Mouse (Mus musculus) embryo, embryonic 9.5 days (tissue): Measurements from ENCODE around the gene 4930562C15Rik.

Source experiments
- DNase-seq: peaks from one replicate; pipeline ENCODE4 v3.0.0-alpha.2; 2017; ENCODE audit errors: extremely low spot score

4930562C15Rik gene

GRCm38 (mm10) chr16:4861392-4861791, 26.2 kb downstream of the 4930562C15Rik start:
- DNase-seq: no peak

DNA sequence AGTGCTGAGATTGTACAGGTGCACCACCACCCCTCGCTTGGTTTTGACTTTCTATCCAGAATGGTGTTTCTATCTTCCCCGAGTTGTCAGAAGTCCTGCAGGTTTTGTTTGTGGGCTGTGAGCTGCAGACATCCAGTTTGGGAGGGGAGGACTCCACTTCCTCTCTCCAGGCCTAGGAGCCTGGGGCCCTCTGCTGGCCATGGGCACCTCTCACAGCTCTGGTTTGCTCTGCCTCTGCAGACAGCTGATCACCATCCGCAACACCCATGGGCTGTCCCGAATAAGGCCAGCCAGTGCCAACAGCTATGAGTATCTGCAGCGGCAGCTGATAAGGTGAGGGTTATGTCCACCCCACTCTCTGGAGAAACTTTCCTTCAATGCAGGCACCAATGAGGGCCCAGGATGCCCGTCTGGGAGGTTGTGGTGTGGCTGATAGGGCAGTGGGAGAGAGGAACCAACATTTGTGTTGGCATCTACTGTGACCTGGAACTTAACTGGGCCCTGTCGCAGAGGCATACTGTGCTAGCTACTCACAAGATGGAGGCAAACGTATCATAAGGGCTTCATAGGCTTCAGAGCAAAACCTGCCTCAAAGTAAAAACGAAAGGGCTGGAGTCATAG, 27.8 kb downstream of the 4930562C15Rik start:
- DNase-seq: peak; percentile 44

GRCm38 (mm10) chr16:4863742-4864141, 28.5 kb downstream of the 4930562C15Rik start:
- no peak for DNase-seq

- no peak for DNase-seq
These were observed 31.0 kb downstream of the 4930562C15Rik start for GRCm38 (mm10) chr16:4866101-4866695.

DNA sequence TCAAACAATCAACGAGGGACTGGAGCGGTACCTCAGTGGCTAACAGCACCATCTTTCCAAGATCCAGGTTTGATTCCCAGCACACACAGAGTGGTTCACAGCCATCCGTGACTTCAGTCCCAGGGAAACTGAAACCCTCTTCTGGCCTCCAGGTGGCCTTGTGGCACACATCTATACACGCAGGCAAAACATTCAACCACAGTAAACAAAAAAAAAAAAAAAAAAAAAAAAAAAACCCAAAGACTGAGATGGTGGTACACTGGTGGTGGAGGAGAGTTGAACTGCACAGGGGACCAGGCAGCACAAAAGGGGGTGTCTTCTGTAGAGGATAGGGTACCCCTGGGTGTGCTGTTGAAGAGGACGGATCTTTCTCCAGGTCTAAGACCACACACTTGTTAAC, 35.3 kb downstream of the 4930562C15Rik start:
- no peak for DNase-seq

- no peak for DNase-seq
These were observed 36.7 kb downstream of the 4930562C15Rik start for GRCm38 (mm10) chr16:4871926-4872325.

GRCm38 (mm10) chr16:4875198-4876032, 40.2 kb downstream of the 4930562C15Rik start:
- DNase-seq: no peak

- no peak for DNase-seq
These were observed 40.9 kb downstream of the 4930562C15Rik start for GRCm38 (mm10) chr16:4876033-4876680.

- no peak for DNase-seq
These were observed 42.0 kb downstream of the 4930562C15Rik start for GRCm38 (mm10) chr16:4877195-4877594.

- DNase-seq: no peak
These were observed 42.5 kb downstream of the 4930562C15Rik start for GRCm38 (mm10) chr16:4877701-4878100.

DNA sequence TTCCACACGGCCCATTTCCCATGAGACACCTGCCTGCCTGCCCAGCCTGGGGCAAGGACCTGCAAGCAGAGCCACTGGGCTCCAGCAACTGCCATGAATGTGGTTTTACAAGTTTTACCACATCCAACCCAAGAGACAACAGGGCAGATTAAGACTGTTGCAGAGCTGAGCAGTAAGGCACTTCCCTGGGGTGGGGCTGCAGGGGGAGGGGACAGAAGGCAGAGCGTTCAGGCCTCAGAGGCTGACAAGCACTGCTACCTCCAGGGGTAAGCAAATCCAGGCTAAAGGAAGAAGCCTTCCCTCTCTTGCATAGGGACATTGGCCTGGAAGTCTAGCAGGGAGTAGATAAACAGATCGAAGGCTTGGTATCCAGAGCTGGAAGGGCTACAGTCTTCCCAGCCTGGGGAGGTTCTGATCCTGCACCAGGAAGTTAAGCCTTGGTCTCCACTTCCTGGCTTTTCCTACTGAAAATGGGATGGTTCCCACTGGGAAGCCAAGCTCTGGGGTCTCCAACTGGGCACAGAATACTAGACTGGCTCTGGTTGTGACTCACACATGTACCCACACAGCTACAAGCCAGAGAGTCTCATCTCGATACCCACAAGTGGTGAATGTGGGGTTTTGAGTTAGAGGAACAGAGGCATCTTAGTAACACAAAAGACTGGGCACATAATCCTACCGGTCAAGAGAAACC, 43.1 kb downstream of the 4930562C15Rik start:
- DNase-seq: peak; percentile 23

GRCm38 (mm10) chr16:4879101-4879707, 44.0 kb downstream of the 4930562C15Rik start:
- DNase-seq: no peak

DNA sequence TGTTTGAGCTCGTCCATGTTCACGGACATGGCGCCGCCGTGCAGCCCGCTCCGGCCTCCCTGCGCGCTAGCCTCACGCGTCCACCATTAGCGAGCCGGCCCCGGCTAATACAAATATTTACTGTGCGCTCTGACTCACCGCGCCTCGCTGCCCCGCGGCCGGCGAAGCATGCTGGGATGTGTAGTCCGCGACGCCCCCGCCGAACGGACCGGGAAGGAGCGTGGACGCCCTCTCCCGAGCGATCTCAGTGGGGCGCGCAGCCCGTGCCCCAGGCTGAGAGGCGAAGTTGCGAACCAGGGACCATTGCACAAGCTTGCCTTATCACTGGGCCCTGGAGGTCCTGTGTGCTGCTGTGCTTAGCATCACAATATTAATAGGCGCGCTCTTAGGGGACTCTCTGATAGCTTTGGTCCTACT, 44.5 kb downstream of the 4930562C15Rik start:
- DNase-seq: peak; percentile 89

DNA sequence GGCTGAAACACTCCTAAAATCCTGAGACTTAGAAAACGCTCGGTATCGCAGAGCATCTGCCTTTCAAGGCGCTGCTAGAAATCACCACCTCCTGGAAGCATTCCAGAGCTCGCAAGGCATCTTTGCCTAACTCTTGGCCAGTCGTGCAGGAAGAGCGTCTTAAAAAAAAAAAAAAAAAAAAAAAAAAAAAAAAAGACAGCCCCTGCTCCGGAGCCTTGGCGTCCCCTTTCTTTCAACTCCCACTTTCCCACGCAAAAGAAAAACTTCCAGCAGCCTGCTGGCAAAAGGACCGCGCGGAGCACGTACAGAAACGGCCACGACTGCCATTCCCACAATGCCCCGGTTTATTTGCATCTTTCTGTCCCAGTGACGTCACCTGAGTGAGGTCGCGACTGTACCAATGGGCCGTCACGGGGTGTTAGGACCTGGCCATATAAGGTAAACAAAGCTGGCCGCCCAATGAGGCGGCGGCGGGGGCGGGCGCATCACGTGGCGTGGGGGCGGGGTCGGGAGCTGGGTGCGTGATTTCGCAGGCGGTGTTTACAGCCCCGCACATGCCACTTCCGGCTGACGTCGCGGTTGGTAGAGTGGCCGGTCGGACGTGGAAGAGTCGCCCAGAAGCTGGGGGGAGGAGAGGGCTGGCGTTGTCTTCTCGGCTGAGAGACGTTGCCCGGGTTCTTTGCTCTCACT, 45.1 kb downstream of the 4930562C15Rik start, which contains the start of gene Ubald1:
Ubald1 (minus strand) TSS at position 180 of the 690 bp plus-strand sequence.
- peak; percentile 99 for DNase-seq

DNA sequence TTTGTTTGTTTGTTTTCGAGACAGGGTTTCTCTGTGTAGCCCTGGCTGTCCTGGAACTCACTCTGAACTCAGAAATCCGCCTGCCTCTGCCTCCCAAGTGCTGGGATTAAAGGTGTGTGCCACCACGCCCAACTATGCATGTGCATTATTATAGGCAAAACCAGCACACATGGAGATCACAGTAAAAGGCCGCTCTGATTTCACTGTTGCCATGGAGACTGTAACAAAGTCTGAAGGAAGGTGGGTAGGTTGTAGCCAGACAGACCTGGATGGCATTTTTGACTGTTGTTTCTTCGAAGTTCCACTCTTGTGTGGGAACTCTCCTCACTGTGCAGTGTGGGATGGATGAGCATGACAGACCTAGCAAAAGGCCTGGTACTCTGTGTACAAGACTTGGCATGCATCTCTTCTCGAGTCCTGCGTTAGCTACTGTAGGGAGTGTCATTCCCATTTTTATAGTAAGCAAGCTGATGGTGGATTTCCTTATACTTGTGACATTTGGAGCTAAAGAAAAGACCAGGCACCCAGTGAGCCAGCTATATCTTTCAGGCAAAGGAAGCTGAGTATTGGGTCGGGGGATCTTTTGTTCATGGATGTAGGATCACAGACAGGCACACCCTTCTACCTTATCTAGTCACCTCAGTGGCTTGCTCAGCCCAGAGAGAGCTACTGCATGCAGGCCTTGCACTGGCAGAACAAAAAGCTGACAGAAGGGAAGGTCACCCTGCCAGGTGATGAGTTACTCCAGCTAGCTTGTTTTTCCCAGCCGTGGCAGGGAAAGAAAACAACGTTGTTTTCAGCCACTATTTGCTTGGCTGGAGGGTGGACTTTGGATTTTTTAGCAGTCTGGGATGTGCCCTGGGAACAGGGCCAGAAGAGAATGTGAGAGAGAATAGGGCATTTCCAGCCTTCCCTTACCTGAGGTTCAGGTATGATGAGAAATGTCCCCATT, 46.5 kb downstream of the 4930562C15Rik start:
- no peak for DNase-seq

DNA sequence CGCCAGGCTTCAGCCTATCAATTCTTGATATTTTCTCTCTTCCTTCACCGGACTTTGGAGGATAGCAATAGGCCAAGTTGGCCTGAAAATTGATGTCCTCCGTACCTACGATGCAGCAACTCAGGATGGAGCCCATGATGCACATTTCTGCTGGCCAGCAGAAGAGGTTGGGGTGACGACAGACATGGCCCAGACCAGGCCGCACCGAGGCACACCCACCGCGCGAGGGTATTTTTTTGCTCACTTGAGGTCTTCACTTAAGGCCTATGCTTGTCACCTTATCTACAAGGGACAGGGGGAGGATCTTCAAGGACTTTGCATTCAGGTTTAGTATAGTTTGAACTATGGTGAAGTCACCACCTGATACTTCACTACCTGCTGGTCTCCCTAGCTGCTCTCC, 49.7 kb downstream of the 4930562C15Rik start:
- DNase-seq: no peak

GRCm38 (mm10) chr16:4885760-4886689, 50.8 kb downstream of the 4930562C15Rik start, which contains the start of gene Mgrn1:
Gene Mgrn1, plus strand, starts transcription at chr16:4886249.
- peak; percentile 89 for DNase-seq

GRCm38 (mm10) chr16:4886690-4887020, 51.4 kb downstream of the 4930562C15Rik start:
- no peak for DNase-seq
